Mouse (Mus musculus) liver, embryonic 15.5 days (tissue): ENCODE results near the gene Gmfg. TPM values are rescaled to one million over a fixed set of nuclear protein-coding genes. Genes with fewer than 3 reads are reported as not detected.

ENCODE experiments used
- ATAC-seq: fragments of 200-750 bp; cut with Nextera tagmentation; 2 replicates; pipeline ENCODE4 v1.8.0; 2017; ENCODE audit warnings: moderate number of reproducible peaks, mild to moderate bottlenecking, moderate library complexity; ENCODE audit not compliant: insufficient read depth
- H3K27ac ChIP-seq: fragments of 300-500 bp; sonication (generic); replicated peaks from 2 replicates; pipeline ENCODE4 v1.5.1; 2015; ENCODE audit warnings: mild to moderate bottlenecking, inconsistent platforms
- H3K27me3 ChIP-seq: fragments of 300-500 bp; sonication (generic); 2 replicates; pipeline ENCODE4 v1.6.1; 2015; ENCODE audit warnings: mild to moderate bottlenecking, inconsistent platforms
- H3K36me3 ChIP-seq: fragments of 300-500 bp; sonication (generic); replicated peaks from 2 replicates; pipeline ENCODE4 v1.6.1; 2015; ENCODE audit warnings: moderate library complexity, mild to moderate bottlenecking, inconsistent platforms
- H3K4me1 ChIP-seq: fragments of 300-500 bp; sonication (generic); replicated peaks from 2 replicates; pipeline ENCODE4 v1.6.1; 2015; ENCODE audit warnings: inconsistent platforms
- H3K4me2 ChIP-seq: fragments of 300-500 bp; sonication (generic); 2 replicates; pipeline ENCODE4 v1.6.1; 2015; ENCODE audit warnings: moderate library complexity, mild to moderate bottlenecking, inconsistent platforms
- H3K4me3 ChIP-seq: fragments of 300-500 bp; sonication (generic); replicated peaks from 2 replicates; pipeline ENCODE4 v1.5.1; 2015; ENCODE audit warnings: mild to moderate bottlenecking, inconsistent platforms
- H3K9ac ChIP-seq: fragments of 300-500 bp; sonication (generic); 2 replicates; pipeline ENCODE4 v1.6.1; 2015; ENCODE audit warnings: moderate library complexity, mild to moderate bottlenecking, inconsistent platforms
- H3K9me3 ChIP-seq: fragments of 300-500 bp; sonication (generic); replicated peaks from 2 replicates; pipeline ENCODE4 v1.6.1; 2016; ENCODE audit warnings: inconsistent platforms
- WGBS: fragments of 180-500 bp; shearing (Covaris S2); methylation state at CpG from one replicate; pipeline ENCODE4 v1.1.7; 2015; ENCODE audit warnings: mixed read lengths; ENCODE audit not compliant: insufficient replicate concordance; 5-methylcytosine and 5-hydroxymethylcytosine counted together
- polyA plus RNA-seq: library from polyadenylated mRNA; unstranded; fragments of >200 nt; fragmentation: Nextera tagmentation; extraction: Ambion mirVana; gene quantifications from 2 replicates; pipeline ENCODE4 v1.2.1, GENCODE M21; 2015

Gmfg gene
- polyA plus RNA-seq, 1 experiment from 2014 or later = 35.6 TPM

- no peak overlapping the region for H3K27ac ChIP-seq
- no peaks in the 10 kb centered on the region for H3K36me3 ChIP-seq
- no peaks in the 10 kb centered on the region for H3K27me3 ChIP-seq
- H3K4me1 ChIP-seq = peaks cover 37% of the 10 kb centered on the region
- no peak for ATAC-seq
- no peak overlapping the region for H3K9ac ChIP-seq
- H3K4me3 ChIP-seq = no peak overlapping the region
- no peaks in the 10 kb centered on the region for H3K9me3 ChIP-seq
- H3K4me2 ChIP-seq = no peak overlapping the region
- 31% methylated on average over 2 of the region's 2 CpGs for WGBS
Observed at GRCm38 (mm10) chr7:28438771-28439170, 1.5 kb downstream of the Gmfg start.

- Histone ChIP-seq H3K9ac (no peak overlapping the region), H3K4me1 (peaks cover 18% of the 10 kb centered on the region), H3K36me3 (no peaks in the 10 kb centered on the region), H3K4me3 (peak overlapping the region; percentile 39), H3K27ac (peak overlapping the region; percentile 45), H3K27me3 (no peaks in the 10 kb centered on the region), H3K4me2 (peak overlapping the region; percentile 25; the same call in 1 of the 2 replicates), H3K9me3 (no peaks in the 10 kb centered on the region)
- WGBS = 7% methylated on average over 2 of the region's 2 CpGs
- ATAC-seq = no peak
Observed at GRCm38 (mm10) chr7:28440739-28441138, 3.5 kb downstream of the Gmfg start.

- Histone ChIP-seq H3K27ac (peak overlapping the region; percentile 65), H3K4me3 (peak overlapping the region; percentile 28), H3K4me2 (peak overlapping the region; percentile 7)
Observed at GRCm38 (mm10) chr7:28441776-28442485, 4.7 kb downstream of the Gmfg start.

DNA sequence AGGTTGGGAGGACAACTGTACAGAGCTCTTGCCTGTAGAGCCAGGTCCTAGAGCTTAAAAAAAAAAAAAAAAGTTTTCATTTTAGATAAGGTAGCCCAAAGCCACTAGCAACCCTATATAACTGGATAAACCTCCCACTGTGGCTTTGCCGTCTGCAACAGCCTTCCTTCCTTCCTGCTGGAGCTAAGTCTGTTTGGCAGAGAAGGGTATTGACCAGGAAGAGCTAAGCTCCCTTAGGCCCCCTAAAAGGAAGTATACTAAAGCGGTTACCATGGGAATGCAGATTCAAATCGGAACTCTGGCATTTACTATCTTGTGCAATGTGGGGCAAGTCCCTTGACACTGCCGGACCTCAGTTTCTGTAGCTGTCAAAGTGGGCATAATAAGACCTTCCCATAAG, 5.4 kb downstream of the Gmfg start:
- Histone ChIP-seq H3K36me3 (no peaks in the 10 kb centered on the region), H3K4me3 (no peak overlapping the region), H3K27ac (peak overlapping the region; percentile 31; the same call in 1 of the 2 replicates), H3K9me3 (no peaks in the 10 kb centered on the region), H3K27me3 (no peaks in the 10 kb centered on the region; the same call in 1 of the 2 replicates), H3K9ac (no peak overlapping the region), H3K4me1 (peaks cover 9% of the 10 kb centered on the region; the same call in 1 of the 2 replicates), H3K4me2 (peak overlapping the region; percentile 13; the same call in 1 of the 2 replicates)
- 0 out of 2 replicates have a peak, but pooled peaks have one; percentile 8 for ATAC-seq
- WGBS = 4% methylated on average over 4 of the region's 4 CpGs

More at GRCm38 (mm10) chr7:28441776-28442485, 4.7 kb downstream of the Gmfg start:
- Histone ChIP-seq H3K4me1 (peaks cover 17% of the 10 kb centered on the region), H3K9ac (peak overlapping the region; percentile 25; the same call in 1 of the 2 replicates), H3K9me3 (no peaks in the 10 kb centered on the region), H3K36me3 (no peaks in the 10 kb centered on the region), H3K27me3 (no peaks in the 10 kb centered on the region; the same call in 1 of the 2 replicates)
- WGBS = 39% methylated on average over 14 of the region's 14 CpGs
- ATAC-seq = no peak

DNA sequence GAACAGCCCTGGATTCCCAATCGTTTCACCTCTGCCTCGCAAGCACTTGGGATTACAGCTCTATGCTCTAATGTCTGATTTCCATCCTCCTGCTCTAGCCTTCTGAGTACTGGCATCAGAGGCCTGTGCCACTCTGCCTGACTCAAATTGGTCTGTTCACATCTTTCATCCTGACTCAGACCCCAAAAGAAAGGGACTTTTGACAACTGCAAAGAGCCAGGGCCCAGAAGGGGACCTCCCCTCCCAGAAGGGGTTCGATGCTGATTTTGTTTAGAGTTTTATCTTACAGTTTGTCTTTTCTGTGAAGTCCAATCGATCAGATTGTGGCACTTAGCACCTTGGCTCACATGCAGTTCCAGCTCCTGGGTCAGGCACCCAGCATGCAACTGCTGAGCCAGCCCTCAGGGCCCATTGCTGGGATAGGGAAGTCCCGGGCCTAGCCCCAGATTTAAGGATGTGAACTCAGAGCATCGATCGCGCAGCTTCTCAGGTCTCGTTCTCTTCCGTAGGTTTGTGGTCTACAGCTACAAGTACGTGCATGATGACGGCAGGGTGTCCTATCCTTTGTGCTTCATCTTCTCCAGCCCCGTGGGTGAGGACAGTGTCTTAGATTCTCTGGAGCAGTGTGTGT, 7.2 kb downstream of the Gmfg start:
- Histone ChIP-seq H3K9me3 (no peaks in the 10 kb centered on the region), H3K4me2 (no peak overlapping the region), H3K27ac (no peak overlapping the region), H3K4me3 (no peak overlapping the region), H3K9ac (no peak overlapping the region), H3K4me1 (0 out of 2 replicates have a peak, but pooled peaks cover 4% of the 10 kb centered on the region), H3K27me3 (no peaks in the 10 kb centered on the region; the same call in 1 of the 2 replicates), H3K36me3 (no peaks in the 10 kb centered on the region)
- ATAC-seq = no peak
- WGBS = 56% methylated on average over 13 of the region's 13 CpGs

- H3K27me3 ChIP-seq = peaks cover 12% of the 10 kb centered on the region
- WGBS = 21% methylated on average over 12 of the region's 12 CpGs
- H3K4me1 ChIP-seq = peaks cover 4% of the 10 kb centered on the region; the same call in 1 of the 2 replicates
- no peak overlapping the region for H3K4me3 ChIP-seq
- no peak overlapping the region for H3K27ac ChIP-seq
- H3K9me3 ChIP-seq = no peaks in the 10 kb centered on the region
- H3K4me2 ChIP-seq = no peak overlapping the region
- H3K9ac ChIP-seq = no peak overlapping the region
- ATAC-seq = no peak
- no peaks in the 10 kb centered on the region for H3K36me3 ChIP-seq
Observed at GRCm38 (mm10) chr7:28446446-28446845, 9.2 kb downstream of the Gmfg start.

DNA sequence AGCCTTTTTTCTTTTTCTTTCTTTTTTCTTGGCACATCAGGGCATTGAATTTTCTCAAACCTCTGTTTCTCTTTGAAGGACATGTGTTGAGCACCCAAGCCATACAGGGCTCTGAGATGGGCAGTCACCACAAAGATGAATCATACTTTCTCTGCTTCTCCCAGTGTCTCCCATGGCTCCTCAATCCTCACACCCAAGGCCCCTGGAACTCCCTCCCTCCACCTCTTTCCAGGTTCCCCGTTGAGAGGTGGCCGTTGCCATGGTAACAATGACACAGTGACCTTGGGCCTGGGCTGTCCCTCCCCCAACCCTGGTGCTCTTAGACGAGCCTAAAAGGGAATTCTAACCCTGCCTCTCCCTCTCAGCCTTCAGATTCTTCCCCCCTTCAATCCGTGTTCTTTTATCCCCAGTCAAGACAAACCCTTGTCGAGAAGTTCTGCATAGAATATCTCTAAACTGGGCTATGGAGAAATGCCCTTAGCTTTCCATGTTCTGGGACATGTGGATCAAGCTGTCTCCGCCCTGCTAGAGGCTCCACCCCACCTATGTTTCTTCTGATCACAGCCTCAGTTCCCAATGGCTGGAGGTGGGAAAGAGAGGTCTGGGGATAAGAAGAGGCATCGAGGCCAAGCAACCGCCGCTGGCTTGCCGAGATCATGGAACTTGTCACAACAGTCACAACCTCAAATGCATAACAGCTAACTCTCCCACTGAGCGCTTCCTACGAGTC, 10.0 kb downstream of the Gmfg start:
- Histone ChIP-seq H3K4me3 (no peak overlapping the region), H3K27ac (no peak overlapping the region), H3K4me2 (no peak overlapping the region), H3K4me1 (peaks cover 7% of the 10 kb centered on the region), H3K36me3 (no peaks in the 10 kb centered on the region), H3K27me3 (peaks cover 21% of the 10 kb centered on the region), H3K9me3 (no peaks in the 10 kb centered on the region), H3K9ac (no peak overlapping the region)
- ATAC-seq = no peak
- 60% methylated on average over 12 of the region's 12 CpGs for WGBS

DNA sequence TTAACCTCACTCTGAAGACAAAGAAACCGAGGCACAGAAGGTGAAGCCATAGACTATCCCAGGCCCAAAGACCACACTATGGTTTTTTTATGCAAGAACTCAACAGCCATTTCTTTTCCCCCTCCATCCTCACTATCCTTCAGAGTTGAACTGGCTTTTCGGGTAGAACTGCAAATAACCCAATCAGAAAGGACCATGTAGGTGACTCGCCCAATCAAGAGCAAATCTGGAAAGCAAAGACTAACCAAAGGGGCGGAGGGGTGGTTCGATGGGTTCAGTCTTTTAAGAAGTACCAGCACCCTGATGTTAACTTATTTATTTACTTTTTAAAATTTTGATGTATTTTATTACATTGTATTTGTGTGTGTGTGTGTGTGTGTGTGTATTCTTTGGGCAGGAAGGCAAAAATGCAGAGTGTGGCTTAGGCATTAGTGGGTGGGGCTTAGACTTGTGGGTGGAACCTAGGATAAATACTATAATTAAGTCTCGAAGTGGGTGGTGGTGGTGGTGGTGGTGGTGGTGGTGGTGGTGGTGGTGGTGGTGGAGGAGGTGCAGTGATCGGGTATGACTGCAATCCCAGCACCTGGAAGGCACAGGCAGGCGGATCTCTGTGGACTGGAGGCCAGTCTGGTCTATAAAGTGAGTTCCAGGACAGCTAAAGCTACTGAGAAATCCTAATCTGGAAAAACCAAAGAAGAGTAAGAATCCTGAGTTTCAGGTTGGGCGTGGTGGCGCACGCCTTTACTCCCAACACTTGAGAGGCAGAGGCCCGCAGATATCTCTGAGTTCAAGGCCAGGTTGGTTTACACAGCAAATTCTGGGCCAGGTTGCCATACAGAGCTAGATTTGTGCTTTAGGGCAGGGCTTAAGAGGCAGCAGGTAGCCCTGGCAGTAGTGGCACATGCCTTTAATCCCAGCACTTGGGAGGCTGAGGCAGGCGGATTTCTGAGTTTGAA, 10.9 kb downstream of the Gmfg start:
- H3K27ac ChIP-seq = no peak overlapping the region
- WGBS = 50% methylated on average over 13 of the region's 13 CpGs
- no peak overlapping the region for H3K9ac ChIP-seq
- ATAC-seq = no peak
- H3K27me3 ChIP-seq = peaks cover 29% of the 10 kb centered on the region
- no peak overlapping the region for H3K4me2 ChIP-seq
- H3K4me1 ChIP-seq = peaks cover 8% of the 10 kb centered on the region
- no peaks in the 10 kb centered on the region for H3K9me3 ChIP-seq
- no peaks in the 10 kb centered on the region for H3K36me3 ChIP-seq
- H3K4me3 ChIP-seq = no peak overlapping the region

DNA sequence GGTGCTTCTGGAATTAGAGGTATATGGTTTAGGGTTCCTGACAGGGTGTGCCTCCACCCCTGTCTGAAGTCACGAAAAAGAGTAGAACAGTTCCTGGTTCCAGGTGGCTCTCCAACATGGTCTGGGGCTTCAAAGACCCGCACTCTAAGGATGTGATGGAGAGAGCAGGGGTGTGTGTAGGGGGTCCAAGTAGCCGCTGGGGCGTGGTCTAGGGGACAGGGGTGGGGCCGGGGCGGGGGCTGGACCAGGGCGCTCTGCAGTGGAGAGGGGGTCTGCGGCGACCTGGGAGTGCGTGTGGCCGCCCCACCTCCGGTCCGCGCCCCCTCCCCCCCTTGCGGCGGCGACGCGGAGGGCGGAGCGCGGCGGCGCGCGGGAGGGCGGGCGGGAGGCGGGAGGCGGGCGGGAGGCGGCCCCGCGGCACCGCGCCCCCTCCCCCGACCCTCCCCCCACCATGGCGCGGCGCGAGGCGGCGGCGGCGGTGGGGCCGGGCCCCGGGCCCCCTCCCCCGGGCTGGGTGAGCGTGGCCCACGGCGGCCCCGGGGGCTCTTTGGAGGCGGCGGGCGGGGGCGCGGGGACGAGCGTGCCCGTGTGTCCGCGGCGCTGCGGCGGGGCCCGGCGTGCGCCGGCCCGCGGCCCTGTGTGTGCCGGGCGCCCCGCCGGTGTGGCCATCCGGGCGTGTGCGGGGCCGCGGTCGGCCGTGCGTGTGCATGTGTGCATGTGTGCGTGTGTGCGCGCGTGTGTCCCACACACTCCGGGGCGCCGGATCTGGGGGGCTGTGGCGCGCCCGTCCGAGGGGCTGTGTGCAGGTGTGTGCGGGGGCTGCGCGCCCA, 14.5 kb downstream of the Gmfg start, which contains the start of gene Lrfn1:
TSS of gene Lrfn1 (plus strand) at position 450 of the 830 bp plus-strand sequence.
- WGBS = under 1% methylated on average over 44 of the region's 97 CpGs
- Histone ChIP-seq H3K4me1 (peaks cover 4% of the 10 kb centered on the region), H3K4me2 (peak within 1 kb of the TSS; percentile 86), H3K27me3 (peaks cover 33% of the 10 kb centered on the region), H3K27ac (no peak within 1 kb of the TSS), H3K9ac (peak within 1 kb of the TSS; percentile 30; the same call in 1 of the 2 replicates), H3K36me3 (no peaks in the 10 kb centered on the region), H3K9me3 (no peaks in the 10 kb centered on the region), H3K4me3 (peak within 1 kb of the TSS; percentile 62)
- 0 out of 2 replicates have a peak, but pooled peaks have one; percentile 31 for ATAC-seq
